Mouse (Mus musculus) cortical plate, adult 2 months (tissue): ENCODE measurements around the gene Ddx21. TPM values are rescaled to one million over a fixed set of nuclear protein-coding genes. Genes with fewer than 3 reads are reported as not detected.
A peak's percentile ranks its signal among the peaks of the same experiment; 100 is the strongest.
"Not testable (repeated sequence)": the region's sequence is repeated elsewhere in the genome, so short reads cannot be mapped to it uniquely, and the experiment has no call there.

Source experiments
- H3K27ac ChIP-seq: fragments of 200-500 bp; 2 replicates; pipeline ENCODE4 v1.5.1; 2012; ENCODE audit warnings: low read length, control low read depth, inconsistent platforms; ENCODE audit not compliant: insufficient read depth
- H3K4me1 ChIP-seq: fragments of 200-500 bp; 2 replicates; pipeline ENCODE4 v1.6.1; 2011; ENCODE audit warnings: low read length; ENCODE audit not compliant: control insufficient read depth, insufficient read depth
- H3K4me3 ChIP-seq: fragments of 200-500 bp; 2 replicates; pipeline ENCODE4 v1.5.1; 2011; ENCODE audit warnings: mild to moderate bottlenecking, low read length, control low read depth; ENCODE audit not compliant: insufficient read depth
- CTCF ChIP-seq: fragments of 200-500 bp; IDR thresholded peaks from 2 replicates; pipeline ENCODE4 v1.5.1; 2011; ENCODE audit warnings: mild to moderate bottlenecking, control low read depth, low read length; ENCODE audit not compliant: insufficient read depth; ENCODE audit errors: extremely low read depth
- POLR2A ChIP-seq: fragments of 200-500 bp; IDR thresholded peaks from 2 replicates; pipeline ENCODE4 v1.6.1; 2011; ENCODE audit warnings: mild to moderate bottlenecking, low read length, control low read depth; ENCODE audit not compliant: insufficient read depth; ENCODE audit errors: extremely low read depth
- polyA plus RNA-seq: library from polyadenylated mRNA; depleted of rRNA; stranded (reverse); fragments of >200 nt; gene quantifications from 2 replicates; pipeline ENCODE4 v1.2.3, GENCODE M21; 2012; rRNA removed

The Ddx21 gene
- 16.0 and 17.4 TPM in 2 replicates for polyA plus RNA-seq

- H3K4me3 ChIP-seq = peak within 1 kb of the TSS; percentile 76
- H3K27ac ChIP-seq = no peak within 1 kb of the TSS
- TF ChIP-seq CTCF = no peak
- TF ChIP-seq POLR2A = peak; percentile 96
- peaks cover 2% of the 10 kb centered on the region; the same call in 1 of the 2 replicates for H3K4me1 ChIP-seq
Observed at GRCm38 (mm10) chr10:62602177-62603040, at the start of gene Ddx21. Gene Ddx21, minus strand, starts transcription at chr10:62602281.

GRCm38 (mm10) chr10:62650881-62651810 lies 49.1 kb upstream of the Ddx21 start, which contains the start of gene Ddx50:
Gene Ddx50, minus strand, starts transcription at chr10:62651218.
- H3K4me3 ChIP-seq = peak within 1 kb of the TSS; percentile 80
- TF ChIP-seq CTCF = no peak
- peak; percentile 62 for TF ChIP-seq POLR2A
- peaks cover 6% of the 10 kb centered on the region for H3K4me1 ChIP-seq
- peak within 1 kb of the TSS; percentile 82 for H3K27ac ChIP-seq

DNA sequence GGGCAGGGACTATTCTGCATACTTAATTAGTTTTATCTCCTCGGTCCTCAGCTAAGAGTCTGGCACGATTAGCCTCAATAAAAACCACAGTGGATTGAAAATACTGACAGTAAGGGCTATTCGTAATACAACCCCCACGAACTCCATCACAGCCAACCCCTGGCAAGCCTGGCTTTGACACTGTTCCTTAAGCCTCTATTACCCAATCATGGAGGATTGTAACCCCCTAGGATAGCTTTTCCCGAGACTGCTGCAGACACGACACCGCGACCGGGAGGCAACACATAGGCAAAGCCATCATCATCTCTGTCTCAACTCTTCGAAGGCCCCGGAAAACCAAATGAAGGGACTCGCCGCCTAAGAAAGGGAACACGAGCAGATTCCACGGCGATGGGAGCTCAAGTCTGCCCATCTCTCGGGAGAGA lies 48.3 kb upstream of the Ddx21 start:
- TF ChIP-seq CTCF (no peak), POLR2A (no peak)
- H3K27ac ChIP-seq = peak overlapping the region; percentile 78
- H3K4me1 ChIP-seq = peaks cover 6% of the 10 kb centered on the region
- peak overlapping the region; percentile 80 for H3K4me3 ChIP-seq

DNA sequence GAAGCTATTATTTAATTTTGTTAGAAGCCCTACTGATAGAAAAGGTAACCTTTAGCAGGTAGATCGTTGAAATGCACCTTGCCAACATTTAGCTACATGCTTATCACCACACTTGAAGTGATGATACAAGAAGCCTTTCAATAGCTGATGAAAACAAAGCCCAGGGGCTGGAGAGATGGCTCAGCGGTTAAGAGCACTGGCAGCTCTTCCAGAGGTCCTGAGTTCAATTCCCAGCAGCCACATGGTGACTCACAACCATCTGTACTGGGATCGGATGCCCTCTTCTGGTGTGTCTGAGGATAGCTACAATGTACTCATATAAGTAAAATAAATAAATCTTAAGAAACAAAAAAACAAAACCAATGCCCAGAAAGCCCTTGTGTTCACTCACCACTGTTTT lies 2.1 kb upstream of the Ddx21 start:
- Histone ChIP-seq H3K4me3 (no peak overlapping the region), H3K27ac (no peak overlapping the region), H3K4me1 (peaks cover 2% of the 10 kb centered on the region; the same call in 1 of the 2 replicates)
- TF ChIP-seq POLR2A = no peak
- TF ChIP-seq CTCF = no peak

GRCm38 (mm10) chr10:62603233-62604030 lies 1.4 kb upstream of the Ddx21 start:
- Histone ChIP-seq H3K27ac (no peak overlapping the region), H3K4me3 (no peak overlapping the region; the same call in 1 of the 2 replicates), H3K4me1 (peaks cover 2% of the 10 kb centered on the region; the same call in 1 of the 2 replicates)
- TF ChIP-seq POLR2A (no peak), CTCF (no peak)

DNA sequence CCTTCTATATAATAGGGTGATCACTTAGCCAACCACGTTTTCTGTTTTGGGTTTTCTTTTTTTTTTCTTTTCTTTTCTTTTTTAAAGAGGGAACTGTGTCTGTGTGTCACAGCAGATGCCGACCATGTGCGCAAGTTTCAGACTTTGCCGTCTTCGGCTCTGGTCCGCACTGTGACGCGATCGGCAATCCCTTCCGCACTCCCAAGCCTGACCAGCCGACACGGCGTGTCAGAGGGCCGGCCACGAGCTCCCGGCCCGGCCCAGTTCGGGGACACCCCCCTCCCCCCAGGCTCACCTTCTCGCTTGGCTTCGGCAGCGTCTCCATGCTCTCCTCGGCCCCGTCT lies 276 bp downstream of the Ddx21 start:
- Histone ChIP-seq H3K4me1 (peaks cover 2% of the 10 kb centered on the region; the same call in 1 of the 2 replicates), H3K4me3 (peak overlapping the region; percentile 76), H3K27ac (no peak overlapping the region)
- TF ChIP-seq POLR2A (no peak), CTCF (no peak)

- Histone ChIP-seq H3K4me1 (peaks cover 2% of the 10 kb centered on the region; the same call in 1 of the 2 replicates), H3K27ac (no peak overlapping the region), H3K4me3 (peak overlapping the region; percentile 76)
- TF ChIP-seq CTCF = no peak
- no peak for TF ChIP-seq POLR2A
Observed at GRCm38 (mm10) chr10:62601053-62601791, 859 bp downstream of the Ddx21 start.

DNA sequence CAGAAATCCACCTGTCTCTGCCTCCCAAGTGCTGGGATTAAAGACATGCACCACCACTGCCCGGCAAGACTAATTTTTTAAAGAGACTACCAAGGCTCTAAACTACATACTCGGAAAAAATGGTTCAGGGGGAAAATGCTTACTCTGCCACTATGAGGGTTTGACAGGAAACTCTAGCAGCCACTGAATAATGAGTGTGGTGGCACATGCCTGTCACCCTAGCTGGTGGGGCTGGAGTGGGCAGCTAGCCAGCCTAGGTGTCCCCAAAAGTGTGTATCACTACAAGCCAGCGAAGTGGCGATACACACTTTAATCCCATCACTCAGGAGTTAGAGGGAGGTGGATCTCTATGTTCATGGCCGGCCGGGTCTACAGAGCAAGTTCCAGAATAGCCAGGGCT lies 2.0 kb downstream of the Ddx21 start:
- TF ChIP-seq CTCF (no peak), POLR2A (no peak)
- Histone ChIP-seq H3K27ac (no peak overlapping the region), H3K4me1 (peaks cover 2% of the 10 kb centered on the region; the same call in 1 of the 2 replicates), H3K4me3 (no peak overlapping the region)

DNA sequence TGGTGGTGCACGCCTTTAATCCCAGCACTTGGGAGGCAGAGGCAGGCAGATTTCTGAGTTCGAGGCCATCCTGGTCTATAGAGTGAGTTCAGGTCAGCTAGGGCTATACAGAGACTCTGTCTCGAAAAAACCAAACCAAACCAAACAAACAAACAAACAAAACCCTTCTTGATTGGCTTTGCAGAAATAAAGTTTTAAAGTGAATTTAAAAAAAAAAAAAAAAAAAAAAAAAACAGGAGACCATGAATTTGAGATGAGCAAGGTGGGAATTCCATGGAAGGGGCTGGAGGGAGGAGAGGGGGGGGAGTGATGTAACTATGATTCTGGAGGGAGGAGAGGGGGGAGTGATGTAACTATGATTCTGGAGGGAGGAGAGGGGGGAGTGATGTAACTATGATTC lies 2.8 kb downstream of the Ddx21 start:
- H3K4me1 ChIP-seq, H3K27ac ChIP-seq: not testable (repeated sequence)

More for the DNA sequence above, 2.8 kb downstream of the Ddx21 start:
- not testable (repeated sequence) for H3K4me3 ChIP-seq
